Mouse (Mus musculus) heart, embryonic 13.5 days (tissue): ENCODE data around the gene Gm21943. TPM values are rescaled to one million over a fixed set of nuclear protein-coding genes. Genes with fewer than 3 reads are reported as not detected.
"Not testable (repeated sequence)": the region's sequence is repeated elsewhere in the genome, so short reads cannot be mapped to it uniquely, and the experiment has no call there.

Experiments used
- ATAC-seq: fragments of 200-750 bp; cut with Nextera tagmentation; 2 replicates; pipeline ENCODE4 v1.8.0; 2017; ENCODE audit warnings: moderate TSS enrichment; ENCODE audit not compliant: insufficient number of reproducible peaks, low FRiP score, low TSS enrichment; ENCODE audit errors: extremely low read depth
- H3K27ac ChIP-seq: fragments of 300-500 bp; sonication (generic); replicated peaks from 2 replicates; pipeline ENCODE4 v1.5.1; 2015; ENCODE audit warnings: moderate library complexity, mild to moderate bottlenecking, inconsistent platforms
- H3K27me3 ChIP-seq: fragments of 300-500 bp; sonication (generic); replicated peaks from 2 replicates; pipeline ENCODE4 v1.6.1; 2015; ENCODE audit warnings: mild to moderate bottlenecking, inconsistent platforms
- H3K36me3 ChIP-seq: fragments of 300-500 bp; sonication (generic); 2 replicates; pipeline ENCODE4 v1.6.1; 2015; ENCODE audit warnings: mild to moderate bottlenecking, inconsistent platforms
- H3K4me1 ChIP-seq: fragments of 300-500 bp; sonication (generic); 2 replicates; pipeline ENCODE4 v1.6.1; 2015; ENCODE audit warnings: inconsistent platforms
- H3K4me2 ChIP-seq: fragments of 300-500 bp; sonication (generic); 2 replicates; pipeline ENCODE4 v1.6.1; 2015; ENCODE audit warnings: inconsistent platforms, mild to moderate bottlenecking, moderate library complexity
- H3K4me3 ChIP-seq: fragments of 300-500 bp; sonication (generic); 2 replicates; pipeline ENCODE4 v1.5.1; 2015; ENCODE audit warnings: moderate library complexity, mild to moderate bottlenecking, inconsistent platforms
- H3K9ac ChIP-seq: fragments of 300-500 bp; sonication (generic); 2 replicates; pipeline ENCODE4 v1.6.1; 2015; ENCODE audit warnings: inconsistent platforms, mild to moderate bottlenecking, moderate library complexity
- H3K9me3 ChIP-seq: fragments of 300-500 bp; sonication (generic); 2 replicates; pipeline ENCODE4 v1.6.1; 2016; ENCODE audit warnings: inconsistent platforms
- WGBS: fragments of 180-500 bp; shearing (Covaris S2); methylation state at CpG from one replicate; pipeline ENCODE4 v1.1.7; 2015; ENCODE audit warnings: mixed read lengths; 5-methylcytosine and 5-hydroxymethylcytosine counted together
- polyA plus RNA-seq: library from polyadenylated mRNA; unstranded; fragments of >200 nt; fragmentation: Nextera tagmentation; extraction: Ambion mirVana; gene quantifications from 2 replicates; pipeline ENCODE4 v1.2.1, GENCODE M21; 2015

Gm21943 gene
- polyA plus RNA-seq = not detected in 2 replicates

- not testable (repeated sequence) for ATAC-seq, H3K4me2 ChIP-seq, H3K4me3 ChIP-seq, H3K27me3 ChIP-seq, H3K27ac ChIP-seq, H3K4me1 ChIP-seq, H3K36me3 ChIP-seq, H3K9ac ChIP-seq, H3K9me3 ChIP-seq
- WGBS = no CpG with 5 or more reads among the region's 4 CpGs
These were observed at the start of gene Gm21943 for GRCm38 (mm10) chrY:57533644-57534043. TSS of gene Gm21943 (minus strand) at chrY:57533744.

Other genes with a start within 250 kb of the Gm21943 start
- gene Gm28961, start 172.0 kb upstream of the Gm21943 start, polyA plus RNA-seq = not detected in 2 replicates